Mouse (Mus musculus): ENCODE results near the gene Fiz1.

- no peak for TF ChIP-seq POLR2A (IDR thresholded peaks at IDR 0.05; ENCODE audit: borderline replicate concordance, extremely low read depth, low read depth, low read length)
- no peak for TF ChIP-seq CTCF (IDR thresholded peaks at IDR 0.05; ENCODE audit: insufficient read depth, low read length)
Observed at GRCm38 (mm10) chr7:5021197-5021596, 6.7 kb upstream of the Fiz1 start.
